In the genomic region with DNA sequence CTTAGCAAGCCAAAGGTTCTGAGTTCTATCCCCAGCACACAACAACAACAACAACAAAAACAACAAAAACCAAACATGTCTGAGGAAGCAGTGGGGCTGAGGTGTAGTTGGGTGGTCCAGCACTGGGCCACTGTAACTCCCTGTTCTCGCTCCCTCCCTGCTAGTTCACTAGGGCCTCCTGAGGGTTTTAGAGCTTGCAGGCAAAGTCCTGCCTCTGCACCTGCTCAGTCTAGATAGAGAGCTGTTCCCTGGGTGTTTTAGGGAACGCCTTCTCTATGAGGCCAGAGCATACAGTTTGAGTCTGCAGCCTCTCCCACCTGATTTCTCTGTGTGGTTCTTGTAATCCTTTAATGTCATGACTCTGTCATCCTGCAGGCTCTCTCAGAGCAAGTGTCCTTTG, we compare ENCODE assay signal across 22 mouse cellular contexts. TPM values are rescaled to one million over a fixed set of nuclear protein-coding genes. Genes with fewer than 3 reads are reported as not detected.
DNase-seq lines count a peak whose midpoint lies in the region; ATAC-seq and TF ChIP-seq lines count a peak whose summit lies in the region.
"Had no signal": no experiment of that assay in that cellular context is flagged by ENCODE, and none has a peak within 500 bp of the region (broad histone marks: within the 10 kb centered on the region; RNA-seq: fewer than 3 reads in every experiment).

No protein-coding gene starts in this region.

- H3K4me1 ChIP-seq in kidney, embryonic 16.5 days (ENCODE audit: insufficient read depth, low read length), result peaks cover 17% of the 10 kb centered on the region
- H3K4me1 ChIP-seq in midbrain, embryonic 13.5 days (replicated peaks), result no peaks in the 10 kb centered on the region
- H3K4me1 ChIP-seq in midbrain, embryonic 15.5 days, result no peaks in the 10 kb centered on the region
- peaks cover 52% of the 10 kb centered on the region for H3K4me1 ChIP-seq in small intestine, adult 2 months (ENCODE audit: control insufficient read depth, insufficient read depth, insufficient read length, low read length)

- TF ChIP-seq CTCF in small intestine, adult 2 months (IDR thresholded peaks at IDR 0.05; ENCODE audit: extremely low read depth, insufficient read length, insufficient replicate concordance, low read depth, low read length), result no peak

- ATAC-seq in kidney, embryonic 16.5 days (ENCODE audit: low FRiP score, low TSS enrichment), result no peak
- peak; percentile 9; the same call in 1 of the 2 replicates for ATAC-seq in midbrain, embryonic 13.5 days
- no peak for ATAC-seq in midbrain, embryonic 15.5 days (replicated peaks)
- ATAC-seq: forebrain, embryonic 14.5 days; hindbrain, embryonic 16.5 days had no signal

- no peak for DNase-seq in kidney, adult 18-20 months
- no peak for DNase-seq in frontal cortex, postnatal 36 days (ENCODE audit: low spot score in 2 of 2)
- DNase-seq in adrenal gland, adult (ENCODE audit: inconsistent age in 2 of 2, low spot score in 1 of 2), result no peak
- DNase-seq: adrenal gland, adult 2 months; cerebellum, adult 11 months; cerebellum, postnatal 14 days; gastrocnemius, postnatal 10 days; kidney, adult 2 months; kidney, postnatal 10 days; right cerebral cortex, adult 18-20 months; right cerebral cortex, postnatal 4 days had no signal

- no peak overlapping the region for H3K4me3 ChIP-seq in kidney, embryonic 16.5 days (ENCODE audit: low read length)
- no peak overlapping the region for H3K4me3 ChIP-seq in midbrain, embryonic 13.5 days (replicated peaks)
- H3K4me3 ChIP-seq in midbrain, embryonic 15.5 days, result no peak overlapping the region
- no peak overlapping the region for H3K4me3 ChIP-seq in small intestine, adult 2 months (ENCODE audit: low read depth, low read length)
- H3K4me3 ChIP-seq: embryonic facial prominence, embryonic 13.5 days; hindbrain, embryonic 10.5 days; limb, embryonic 12.5 days had no signal

- H3K27me3 ChIP-seq in kidney, embryonic 16.5 days (ENCODE audit: insufficient read depth, low read length), result no peaks in the 10 kb centered on the region
- H3K27me3 ChIP-seq in midbrain, embryonic 13.5 days, result peaks cover 58% of the 10 kb centered on the region
- H3K27me3 ChIP-seq in midbrain, embryonic 15.5 days (replicated peaks), result peaks cover 28% of the 10 kb centered on the region
- H3K27me3 ChIP-seq in small intestine, adult 2 months (ENCODE audit: control insufficient read depth, insufficient read depth, low read length), result no peaks in the 10 kb centered on the region
- H3K27me3 ChIP-seq: embryonic facial prominence, embryonic 13.5 days had no signal

- H3K9me3 ChIP-seq in kidney, embryonic 16.5 days (ENCODE audit: low read length), result no peaks in the 10 kb centered on the region
- H3K9me3 ChIP-seq in midbrain, embryonic 13.5 days, result no peaks in the 10 kb centered on the region
- no peaks in the 10 kb centered on the region for H3K9me3 ChIP-seq in midbrain, embryonic 15.5 days
- H3K9me3 ChIP-seq: embryonic facial prominence, embryonic 13.5 days; hindbrain, embryonic 10.5 days; limb, embryonic 12.5 days had no signal

- WGBS in kidney, embryonic 16.5 days, result 73% methylated on average over 2 of the region's 2 CpGs
- WGBS in midbrain, embryonic 13.5 days, result 52% methylated on average over 2 of the region's 2 CpGs
- 66% methylated on average over 2 of the region's 2 CpGs for WGBS in midbrain, embryonic 15.5 days
- 27% methylated on average over 2 of the region's 2 CpGs for WGBS in small intestine, adult 2 months

- TF ChIP-seq POLR2A in small intestine, adult 2 months (IDR thresholded peaks at IDR 0.05; ENCODE audit: low read depth, low read length), result no peak

- no peaks in the 10 kb centered on the region for H3K36me3 ChIP-seq in kidney, embryonic 16.5 days (ENCODE audit: insufficient read depth, low read length)
- no peaks in the 10 kb centered on the region for H3K36me3 ChIP-seq in midbrain, embryonic 13.5 days
- no peaks in the 10 kb centered on the region for H3K36me3 ChIP-seq in midbrain, embryonic 15.5 days (replicated peaks)
- no peaks in the 10 kb centered on the region for H3K36me3 ChIP-seq in small intestine, adult 2 months (ENCODE audit: control insufficient read depth, insufficient read depth, low read length)
- H3K36me3 ChIP-seq: embryonic facial prominence, embryonic 13.5 days; hindbrain, embryonic 10.5 days; limb, embryonic 12.5 days had no signal

- H3K9ac ChIP-seq in kidney, embryonic 16.5 days (replicated peaks; ENCODE audit: low read length), result no peak overlapping the region
- H3K9ac ChIP-seq in midbrain, embryonic 13.5 days (replicated peaks), result no peak overlapping the region
- no peak overlapping the region for H3K9ac ChIP-seq in midbrain, embryonic 15.5 days
- H3K9ac ChIP-seq: embryonic facial prominence, embryonic 13.5 days; limb, embryonic 12.5 days had no signal

- H3K27ac ChIP-seq in kidney, embryonic 16.5 days (ENCODE audit: low read length), result peak overlapping the region; percentile 59; the same call in 1 of the 2 replicates
- no peak overlapping the region for H3K27ac ChIP-seq in midbrain, embryonic 13.5 days
- H3K27ac ChIP-seq in midbrain, embryonic 15.5 days, result no peak overlapping the region
- H3K27ac ChIP-seq in small intestine, adult 2 months (ENCODE audit: insufficient read depth, low read depth, low read length), result peak overlapping the region; percentile 94
- H3K27ac ChIP-seq: embryonic facial prominence, embryonic 13.5 days; hindbrain, embryonic 10.5 days; limb, embryonic 12.5 days; macrophage had no signal

- H3K4me2 ChIP-seq in kidney, embryonic 16.5 days (replicated peaks; ENCODE audit: low read depth, low read length), result no peak overlapping the region
- H3K4me2 ChIP-seq in midbrain, embryonic 13.5 days (replicated peaks), result no peak overlapping the region
- no peak overlapping the region for H3K4me2 ChIP-seq in midbrain, embryonic 15.5 days
- H3K4me2 ChIP-seq: embryonic facial prominence, embryonic 13.5 days; heart, embryonic 11.5 days; limb, embryonic 12.5 days had no signal

RNA-seq across cellular contexts. Expression of a gene that starts 11.9 kb away (rescaled TPM):
- 45.5 and 45.7 TPM in 2 replicates for polyA plus RNA-seq in kidney, embryonic 16.5 days (2015; fragmentation: Nextera tagmentation; extraction: Ambion mirVana)
- polyA plus RNA-seq in midbrain, embryonic 13.5 days (2015; fragmentation: Nextera tagmentation; extraction: Ambion mirVana), result 14.1 and 19.7 TPM in 2 replicates
- polyA plus RNA-seq in midbrain, embryonic 15.5 days (2015; fragmentation: Nextera tagmentation; extraction: Ambion mirVana), result 11.1 and 12.4 TPM in 2 replicates
- polyA plus RNA-seq in small intestine, adult 2 months (2012; rRNA removed), result 135 and 295 TPM in 2 replicates
- polyA plus RNA-seq: macrophage had no signal

Comparison
In these comparisons a context has a peak if more than half of its experiments do, and no peak if none do; other contexts are left out.
1. H3K27ac ChIP-seq: peak in kidney, embryonic 16.5 days (single experiment) and small intestine, adult 2 months (single experiment); none in midbrain, embryonic 13.5 days (single experiment) and midbrain, embryonic 15.5 days (single experiment).